Mouse (Mus musculus) megakaryocyte, embryonic 14.5 days (primary cell): ENCODE data around the gene Sp2.

Experiments
- FLI1 ChIP-seq: IDR thresholded peaks from 2 replicates; pipeline ENCODE4 v1.6.1; 2012; ENCODE audit warnings: low read length, inconsistent platforms, mixed read lengths
- GATA1 ChIP-seq: IDR thresholded peaks from 3 replicates; pipeline ENCODE4 v1.6.1; 2012; ENCODE audit warnings: mixed read lengths, low read length, inconsistent platforms, borderline replicate concordance

DNA sequence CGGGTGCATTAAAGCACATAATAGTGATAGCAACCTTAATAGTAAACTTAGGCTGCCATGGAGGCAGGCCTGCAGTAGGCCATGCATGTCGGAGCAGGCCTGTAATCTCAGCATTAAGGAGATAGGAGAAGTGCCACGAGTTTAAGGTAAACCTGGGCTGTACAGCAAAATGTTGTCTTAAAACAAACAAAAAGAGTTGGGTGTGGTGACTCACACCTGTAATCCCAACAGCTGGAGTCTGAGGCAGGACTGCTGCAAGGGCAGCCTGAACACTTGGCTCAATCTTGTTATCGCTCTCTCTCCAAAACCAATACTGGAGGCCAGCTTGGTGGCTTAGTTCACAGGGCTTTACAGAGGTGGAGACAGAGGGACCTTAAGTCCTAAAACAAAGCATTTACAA lies 27.7 kb downstream of the Sp2 start:
- TF ChIP-seq GATA1 (no peak), FLI1 (no peak)
